Mouse (Mus musculus): Measurements from ENCODE around the gene Ranbp2. TPM values are rescaled to one million over a fixed set of nuclear protein-coding genes. Genes with fewer than 3 reads are reported as not detected.

Gene Ranbp2
- polyA plus RNA-seq, 1 experiment from 2014 or later: 26.8 TPM

Other genes with a start within 250 kb of the Ranbp2 start
- gene AW822073, start 222.0 kb upstream of the Ranbp2 start, polyA plus RNA-seq (2014; fragmentation: Nextera tagmentation; extraction: Ambion mirVana): not detected in 2 replicates
- gene Duxf3, start 214.2 kb upstream of the Ranbp2 start, polyA plus RNA-seq (2014; fragmentation: Nextera tagmentation; extraction: Ambion mirVana): not detected in 2 replicates
- gene Gm4981, start 210.2 kb upstream of the Ranbp2 start, polyA plus RNA-seq (2014; fragmentation: Nextera tagmentation; extraction: Ambion mirVana): not detected in 2 replicates
- gene Gcc2, start 191.4 kb upstream of the Ranbp2 start, polyA plus RNA-seq (2014; fragmentation: Nextera tagmentation; extraction: Ambion mirVana): 37.3 and 39.3 TPM in 2 replicates
- gene Lims1, start 123.5 kb upstream of the Ranbp2 start, polyA plus RNA-seq (2014; fragmentation: Nextera tagmentation; extraction: Ambion mirVana): 179 and 193 TPM in 2 replicates
- gene Ccdc138, start 51.0 kb downstream of the Ranbp2 start, polyA plus RNA-seq (2014; fragmentation: Nextera tagmentation; extraction: Ambion mirVana): 6.6 and 6.7 TPM in 2 replicates
- gene Edar, start 228.7 kb downstream of the Ranbp2 start, polyA plus RNA-seq (2014; fragmentation: Nextera tagmentation; extraction: Ambion mirVana): 0.05 and 0.07 TPM in 2 replicates